Mouse (Mus musculus): Measurements from ENCODE around the gene Cacna1h. TPM values are rescaled to one million over a fixed set of nuclear protein-coding genes. Genes with fewer than 3 reads are reported as not detected.

Cacna1h gene
- polyA plus RNA-seq, 1 experiment from 2014 or later: 5.5 TPM

- Histone ChIP-seq H3K27ac (replicated peaks; ENCODE audit: low read depth, low read length) (peak overlapping the region; percentile 87), H3K27me3 (ENCODE audit: control insufficient read depth, insufficient read depth, low read length) (peaks cover 15% of the 10 kb centered on the region), H3K9ac (ENCODE audit: low read length) (peak overlapping the region; percentile 77), H3K36me3 (ENCODE audit: control insufficient read depth, insufficient read depth, low read length) (no peaks in the 10 kb centered on the region), H3K9me3 (ENCODE audit: control insufficient read depth, low read length) (no peaks in the 10 kb centered on the region), H3K4me1 (ENCODE audit: control insufficient read depth, insufficient read depth, low read length) (peaks cover 32% of the 10 kb centered on the region), H3K4me3 (ENCODE audit: low read depth, low read length) (peak overlapping the region; percentile 80), H3K4me2 (ENCODE audit: low read depth, severe bottlenecking) (peak overlapping the region; percentile 97)
- WGBS: under 1% methylated on average over 36 of the region's 40 CpGs
- DNase-seq (ENCODE audit: low spot score) (no peak), ATAC-seq (ENCODE audit: insufficient number of reproducible peaks, low FRiP score, low TSS enrichment, low read depth) (peak; percentile 36)
Observed at GRCm38 (mm10) chr17:25433223-25433616, 363 bp downstream of the Cacna1h start.

- DNase-seq (ENCODE audit: low spot score) (peak; percentile 58), ATAC-seq (ENCODE audit: insufficient number of reproducible peaks, low FRiP score, low TSS enrichment, low read depth) (no peak)
- Histone ChIP-seq H3K4me3 (ENCODE audit: low read depth, low read length) (peak overlapping the region; percentile 80), H3K27me3 (ENCODE audit: control insufficient read depth, insufficient read depth, low read length) (peaks cover 15% of the 10 kb centered on the region), H3K4me1 (ENCODE audit: control insufficient read depth, insufficient read depth, low read length) (peaks cover 32% of the 10 kb centered on the region), H3K4me2 (ENCODE audit: low read depth, severe bottlenecking) (peak overlapping the region; percentile 97), H3K9ac (ENCODE audit: low read length) (peak overlapping the region; percentile 77), H3K27ac (replicated peaks; ENCODE audit: low read depth, low read length) (peak overlapping the region; percentile 14; the same call in 1 of the 2 replicates), H3K9me3 (ENCODE audit: control insufficient read depth, low read length) (no peaks in the 10 kb centered on the region), H3K36me3 (ENCODE audit: control insufficient read depth, insufficient read depth, low read length) (no peaks in the 10 kb centered on the region; the same call in 1 of the 2 replicates)
- under 1% methylated on average over 53 of the region's 53 CpGs for WGBS
Observed at GRCm38 (mm10) chr17:25432433-25433181, 976 bp downstream of the Cacna1h start.

- Histone ChIP-seq H3K36me3 (ENCODE audit: control insufficient read depth, insufficient read depth, low read length) (no peaks in the 10 kb centered on the region; the same call in 1 of the 2 replicates), H3K27me3 (ENCODE audit: control insufficient read depth, insufficient read depth, low read length) (peaks cover 15% of the 10 kb centered on the region), H3K4me1 (ENCODE audit: control insufficient read depth, insufficient read depth, low read length) (peaks cover 32% of the 10 kb centered on the region), H3K9ac (ENCODE audit: low read length) (no peak overlapping the region), H3K4me3 (ENCODE audit: low read depth, low read length) (no peak overlapping the region), H3K4me2 (ENCODE audit: low read depth, severe bottlenecking) (no peak overlapping the region), H3K27ac (replicated peaks; ENCODE audit: low read depth, low read length) (no peak overlapping the region), H3K9me3 (ENCODE audit: control insufficient read depth, low read length) (no peaks in the 10 kb centered on the region)
- DNase-seq (ENCODE audit: low spot score) (no peak), ATAC-seq (ENCODE audit: insufficient number of reproducible peaks, low FRiP score, low TSS enrichment, low read depth) (no peak)
- 49% methylated on average over 8 of the region's 8 CpGs for WGBS
Observed at GRCm38 (mm10) chr17:25430534-25430933, 3.0 kb downstream of the Cacna1h start.

GRCm38 (mm10) chr17:25429886-25430285, 3.7 kb downstream of the Cacna1h start:
- no peak overlapping the region for H3K4me2 ChIP-seq (ENCODE audit: low read depth, severe bottlenecking)
- H3K36me3 ChIP-seq (ENCODE audit: control insufficient read depth, insufficient read depth, low read length): no peaks in the 10 kb centered on the region; the same call in 1 of the 2 replicates
- ATAC-seq (ENCODE audit: insufficient number of reproducible peaks, low FRiP score, low TSS enrichment, low read depth) (no peak), DNase-seq (ENCODE audit: low spot score) (no peak)
- H3K4me1 ChIP-seq (ENCODE audit: control insufficient read depth, insufficient read depth, low read length): peaks cover 30% of the 10 kb centered on the region
- no peak overlapping the region for H3K4me3 ChIP-seq (ENCODE audit: low read depth, low read length)
- H3K9me3 ChIP-seq (ENCODE audit: control insufficient read depth, low read length): no peaks in the 10 kb centered on the region
- 48% methylated on average over 6 of the region's 6 CpGs for WGBS
- H3K27me3 ChIP-seq (ENCODE audit: control insufficient read depth, insufficient read depth, low read length): peaks cover 15% of the 10 kb centered on the region
- H3K9ac ChIP-seq (ENCODE audit: low read length): no peak overlapping the region
- no peak overlapping the region for H3K27ac ChIP-seq (replicated peaks; ENCODE audit: low read depth, low read length)

- DNase-seq (ENCODE audit: low spot score) (no peak), ATAC-seq (ENCODE audit: insufficient number of reproducible peaks, low FRiP score, low TSS enrichment, low read depth) (no peak)
- H3K4me1 ChIP-seq (ENCODE audit: control insufficient read depth, insufficient read depth, low read length): peaks cover 23% of the 10 kb centered on the region
- H3K27ac ChIP-seq (replicated peaks; ENCODE audit: low read depth, low read length): no peak overlapping the region
- H3K4me3 ChIP-seq (ENCODE audit: low read depth, low read length): no peak overlapping the region
- no peaks in the 10 kb centered on the region for H3K9me3 ChIP-seq (ENCODE audit: control insufficient read depth, low read length)
- H3K4me2 ChIP-seq (ENCODE audit: low read depth, severe bottlenecking): no peak overlapping the region
- H3K9ac ChIP-seq (ENCODE audit: low read length): no peak overlapping the region
- H3K36me3 ChIP-seq (ENCODE audit: control insufficient read depth, insufficient read depth, low read length): no peaks in the 10 kb centered on the region; the same call in 1 of the 2 replicates
- H3K27me3 ChIP-seq (ENCODE audit: control insufficient read depth, insufficient read depth, low read length): peaks cover 15% of the 10 kb centered on the region
- 49% methylated on average over 5 of the region's 5 CpGs for WGBS
Observed at GRCm38 (mm10) chr17:25429240-25429639, 4.3 kb downstream of the Cacna1h start.

- Histone ChIP-seq H3K9ac (ENCODE audit: low read length) (no peak overlapping the region), H3K4me1 (ENCODE audit: control insufficient read depth, insufficient read depth, low read length) (peaks cover 22% of the 10 kb centered on the region), H3K27me3 (ENCODE audit: control insufficient read depth, insufficient read depth, low read length) (peaks cover 10% of the 10 kb centered on the region), H3K27ac (replicated peaks; ENCODE audit: low read depth, low read length) (no peak overlapping the region), H3K36me3 (ENCODE audit: control insufficient read depth, insufficient read depth, low read length) (no peaks in the 10 kb centered on the region; the same call in 1 of the 2 replicates), H3K4me3 (ENCODE audit: low read depth, low read length) (no peak overlapping the region), H3K4me2 (ENCODE audit: low read depth, severe bottlenecking) (no peak overlapping the region), H3K9me3 (ENCODE audit: control insufficient read depth, low read length) (no peaks in the 10 kb centered on the region)
- no peak for ATAC-seq (ENCODE audit: insufficient number of reproducible peaks, low FRiP score, low TSS enrichment, low read depth)
- no peak for DNase-seq (ENCODE audit: low spot score)
- 63% methylated on average over 10 of the region's 10 CpGs for WGBS
Observed at GRCm38 (mm10) chr17:25427441-25427840, 6.1 kb downstream of the Cacna1h start.

- Histone ChIP-seq H3K27ac (replicated peaks; ENCODE audit: low read depth, low read length) (no peak overlapping the region), H3K4me2 (ENCODE audit: low read depth, severe bottlenecking) (no peak overlapping the region), H3K9ac (ENCODE audit: low read length) (no peak overlapping the region), H3K4me1 (ENCODE audit: control insufficient read depth, insufficient read depth, low read length) (peaks cover 15% of the 10 kb centered on the region), H3K27me3 (ENCODE audit: control insufficient read depth, insufficient read depth, low read length) (peaks cover under 1% of the 10 kb centered on the region; the same call in 1 of the 2 replicates), H3K36me3 (ENCODE audit: control insufficient read depth, insufficient read depth, low read length) (no peaks in the 10 kb centered on the region; the same call in 1 of the 2 replicates), H3K9me3 (ENCODE audit: control insufficient read depth, low read length) (no peaks in the 10 kb centered on the region), H3K4me3 (ENCODE audit: low read depth, low read length) (no peak overlapping the region)
- no peak for ATAC-seq (ENCODE audit: insufficient number of reproducible peaks, low FRiP score, low TSS enrichment, low read depth)
- no peak for DNase-seq (ENCODE audit: low spot score)
- 81% methylated on average over 2 of the region's 2 CpGs for WGBS
Observed at GRCm38 (mm10) chr17:25425996-25426395, 7.6 kb downstream of the Cacna1h start.

GRCm38 (mm10) chr17:25424526-25425080, 9.0 kb downstream of the Cacna1h start:
- H3K9ac ChIP-seq (ENCODE audit: low read length): no peak overlapping the region
- no peak for DNase-seq (ENCODE audit: low spot score)
- H3K4me3 ChIP-seq (ENCODE audit: low read depth, low read length): no peak overlapping the region
- no peaks in the 10 kb centered on the region for H3K27me3 ChIP-seq (ENCODE audit: control insufficient read depth, insufficient read depth, low read length)
- peaks cover 15% of the 10 kb centered on the region for H3K4me1 ChIP-seq (ENCODE audit: control insufficient read depth, insufficient read depth, low read length)
- WGBS: 69% methylated on average over 8 of the region's 8 CpGs
- no peak overlapping the region for H3K4me2 ChIP-seq (ENCODE audit: low read depth, severe bottlenecking)
- no peaks in the 10 kb centered on the region for H3K9me3 ChIP-seq (ENCODE audit: control insufficient read depth, low read length)
- H3K27ac ChIP-seq (replicated peaks; ENCODE audit: low read depth, low read length): no peak overlapping the region
- ATAC-seq (ENCODE audit: insufficient number of reproducible peaks, low FRiP score, low TSS enrichment, low read depth): no peak
- H3K36me3 ChIP-seq (ENCODE audit: control insufficient read depth, insufficient read depth, low read length): no peaks in the 10 kb centered on the region; the same call in 1 of the 2 replicates

Measured in limb, embryonic 11.5 days (tissue).